Mouse (Mus musculus): ENCODE measurements around the gene Cntrl. TPM values are rescaled to one million over a fixed set of nuclear protein-coding genes. Genes with fewer than 3 reads are reported as not detected.

The Cntrl gene
- 10.5 and 10.8 TPM in 2 replicates for polyA plus RNA-seq (2015; fragmentation: Nextera tagmentation; extraction: Ambion mirVana)

DNA sequence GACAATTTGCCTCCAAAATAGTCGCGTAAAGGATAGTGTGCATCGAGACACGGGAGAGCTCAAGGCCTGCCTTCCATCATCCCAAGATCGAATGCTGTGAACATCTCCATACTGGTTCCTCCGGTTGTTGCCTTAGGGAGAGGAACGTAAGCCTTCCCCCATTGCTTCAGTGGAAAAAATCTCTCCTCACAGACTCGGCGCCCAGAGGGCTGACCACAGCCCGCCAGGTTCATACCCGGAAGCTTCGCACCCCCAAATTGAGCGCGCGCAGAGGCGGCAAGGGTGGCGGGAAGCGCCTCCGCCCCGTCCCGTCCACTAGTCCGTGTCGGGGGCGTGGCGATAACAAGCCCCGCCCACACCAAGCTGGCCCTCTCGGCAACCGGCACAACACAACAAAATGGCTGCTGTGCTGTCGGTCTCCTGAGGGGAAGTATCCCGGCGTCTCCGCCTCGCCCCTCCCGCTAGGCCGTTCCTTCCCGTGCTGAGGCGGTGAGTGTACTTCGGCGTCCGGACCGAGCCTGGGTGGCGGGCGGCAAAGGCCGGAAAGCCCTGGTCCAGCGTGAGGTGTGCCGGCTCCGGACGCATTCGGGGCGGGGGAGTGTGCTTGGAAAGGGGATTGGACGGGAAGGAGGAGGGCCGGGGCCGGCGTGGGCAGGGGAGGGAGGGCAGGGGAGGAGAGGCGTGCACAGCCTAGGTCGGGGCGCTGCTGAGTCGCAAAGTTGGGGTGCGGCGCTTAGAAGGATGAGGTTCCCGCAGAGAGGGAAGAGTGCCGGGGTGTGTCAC lies at the start of gene Cntrl:
Cntrl (plus strand) TSS at position 352 of the 783 bp plus-strand sequence.
- WGBS (ENCODE audit: insufficient replicate concordance), result 1% methylated on average over 62 of the region's 62 CpGs
- DNase-seq (peak; percentile 97), ATAC-seq (peak; percentile 90)
- Histone ChIP-seq H3K4me2 (ENCODE audit: low read depth, low read length) (peak within 1 kb of the TSS; percentile 93), H3K9ac (replicated peaks) (peak within 1 kb of the TSS; percentile 89), H3K4me3 (ENCODE audit: low read depth, low read length) (peak within 1 kb of the TSS; percentile 87), H3K9me3 (ENCODE audit: low read length) (no peaks in the 10 kb centered on the region), H3K4me1 (ENCODE audit: insufficient read depth) (peaks cover 24% of the 10 kb centered on the region), H3K36me3 (replicated peaks; ENCODE audit: insufficient read depth, low read length) (peaks cover 4% of the 10 kb centered on the region; the same call in 1 of the 2 replicates), H3K27ac (ENCODE audit: low read depth) (peak within 1 kb of the TSS; percentile 98), H3K27me3 (ENCODE audit: insufficient read depth, low read length) (no peaks in the 10 kb centered on the region)
- TF ChIP-seq EP300 (IDR thresholded peaks at IDR 0.05; ENCODE audit: low read depth) (no peak; the same call in 1 of the 2 replicates), CTCF (IDR thresholded peaks at IDR 0.05; ENCODE audit: low read depth) (peak; percentile 25; the same call in 1 of the 2 replicates)

DNA sequence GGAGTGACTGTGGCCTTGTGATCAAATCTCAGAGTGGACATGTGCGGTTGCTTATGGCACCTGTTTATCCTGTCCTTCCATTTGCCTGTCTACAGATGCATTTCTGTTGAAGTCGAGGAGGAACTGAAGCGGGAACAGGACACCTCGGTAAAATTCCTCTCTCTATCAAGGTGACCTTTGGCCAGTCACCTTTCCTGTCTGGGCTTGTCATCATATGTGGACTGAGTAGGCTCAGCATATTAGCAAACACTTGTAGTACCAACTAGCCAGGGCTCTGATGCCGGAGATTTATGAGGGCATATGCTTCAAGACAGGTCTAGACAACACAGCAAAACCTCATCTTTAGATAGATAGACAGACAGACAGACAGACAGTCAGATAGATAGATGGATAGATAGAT lies 49.0 kb upstream of the Cntrl start:
- Histone ChIP-seq H3K4me3 (ENCODE audit: low read depth, low read length) (peak overlapping the region; percentile 15; the same call in 1 of the 2 replicates), H3K36me3 (replicated peaks; ENCODE audit: insufficient read depth, low read length) (no peaks in the 10 kb centered on the region), H3K9me3 (ENCODE audit: low read length) (no peaks in the 10 kb centered on the region), H3K4me2 (ENCODE audit: low read depth, low read length) (peak overlapping the region; percentile 59), H3K9ac (replicated peaks) (peak overlapping the region; percentile 48), H3K27ac (ENCODE audit: low read depth) (peak overlapping the region; percentile 76), H3K4me1 (ENCODE audit: insufficient read depth) (peaks cover 5% of the 10 kb centered on the region; the same call in 1 of the 2 replicates), H3K27me3 (ENCODE audit: insufficient read depth, low read length) (no peaks in the 10 kb centered on the region)
- 58% methylated on average over 5 of the region's 5 CpGs for WGBS (ENCODE audit: insufficient replicate concordance)
- DNase-seq, result no peak
- peak; percentile 50 for ATAC-seq
- TF ChIP-seq CTCF (IDR thresholded peaks at IDR 0.05; ENCODE audit: low read depth) (no peak), EP300 (IDR thresholded peaks at IDR 0.05; ENCODE audit: low read depth) (no peak)

DNA sequence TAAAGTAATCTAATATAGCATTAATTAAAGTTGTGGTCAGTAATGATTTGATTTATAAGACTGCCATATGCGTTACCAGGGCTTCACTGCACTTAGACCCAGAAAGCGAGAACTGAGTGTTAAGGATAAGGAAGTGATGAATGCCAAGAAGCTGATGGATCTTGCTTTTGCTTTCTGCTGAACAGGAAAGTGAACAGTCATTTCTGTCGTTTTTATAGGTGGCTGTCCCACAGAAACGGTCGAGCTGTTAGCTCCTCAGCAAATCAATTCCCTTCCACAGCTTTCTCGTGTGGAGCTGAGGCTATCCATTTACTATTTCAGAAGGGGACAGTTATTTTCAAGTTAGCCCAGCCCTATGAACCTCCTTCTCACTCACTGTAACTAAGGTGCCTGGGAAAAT lies 48.4 kb upstream of the Cntrl start:
- no peak for ATAC-seq
- H3K27ac ChIP-seq (ENCODE audit: low read depth), result peak overlapping the region; percentile 76
- DNase-seq, result no peak
- 34% methylated on average over 6 of the region's 6 CpGs for WGBS (ENCODE audit: insufficient replicate concordance)
- no peaks in the 10 kb centered on the region for H3K9me3 ChIP-seq (ENCODE audit: low read length)
- no peaks in the 10 kb centered on the region for H3K36me3 ChIP-seq (replicated peaks; ENCODE audit: insufficient read depth, low read length)
- peak overlapping the region; percentile 3 for H3K9ac ChIP-seq (replicated peaks)
- no peaks in the 10 kb centered on the region for H3K27me3 ChIP-seq (ENCODE audit: insufficient read depth, low read length)
- peak overlapping the region; percentile 34 for H3K4me3 ChIP-seq (ENCODE audit: low read depth, low read length)
- no peak for TF ChIP-seq EP300 (IDR thresholded peaks at IDR 0.05; ENCODE audit: low read depth)
- TF ChIP-seq CTCF (IDR thresholded peaks at IDR 0.05; ENCODE audit: low read depth), result no peak
- H3K4me2 ChIP-seq (ENCODE audit: low read depth, low read length), result peak overlapping the region; percentile 58
- peaks cover 5% of the 10 kb centered on the region; the same call in 1 of the 2 replicates for H3K4me1 ChIP-seq (ENCODE audit: insufficient read depth)

DNA sequence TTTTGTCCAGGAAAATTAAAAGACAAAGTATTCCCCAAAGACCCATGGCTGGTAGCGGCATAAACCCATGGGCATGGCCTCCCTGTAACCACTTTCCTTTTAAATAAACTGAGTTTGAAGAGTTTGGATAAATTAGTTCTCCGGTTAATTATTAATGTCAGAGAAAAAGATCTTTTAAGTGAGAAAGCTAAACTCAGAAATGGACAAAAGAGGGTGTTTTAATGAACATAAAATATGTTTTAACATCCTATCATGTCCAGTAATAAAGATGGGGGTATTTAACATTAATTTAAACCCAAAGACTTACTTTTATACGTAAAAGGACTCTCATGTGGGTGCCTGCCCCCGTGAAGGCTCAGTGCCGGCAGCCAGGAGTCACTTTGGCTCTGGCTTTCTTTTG lies 48.0 kb upstream of the Cntrl start, which contains the start of gene Hc:
Hc (minus strand) TSS at position 101 of the 400 bp plus-strand sequence.
- TF ChIP-seq CTCF (IDR thresholded peaks at IDR 0.05; ENCODE audit: low read depth), result no peak
- TF ChIP-seq EP300 (IDR thresholded peaks at IDR 0.05; ENCODE audit: low read depth), result no peak
- Histone ChIP-seq H3K4me2 (ENCODE audit: low read depth, low read length) (peak within 1 kb of the TSS; percentile 59), H3K9me3 (ENCODE audit: low read length) (no peaks in the 10 kb centered on the region), H3K9ac (replicated peaks) (peak within 1 kb of the TSS; percentile 48), H3K27me3 (ENCODE audit: insufficient read depth, low read length) (no peaks in the 10 kb centered on the region), H3K4me3 (ENCODE audit: low read depth, low read length) (peak within 1 kb of the TSS; percentile 34), H3K36me3 (replicated peaks; ENCODE audit: insufficient read depth, low read length) (no peaks in the 10 kb centered on the region), H3K27ac (ENCODE audit: low read depth) (peak within 1 kb of the TSS; percentile 76), H3K4me1 (ENCODE audit: insufficient read depth) (peaks cover 5% of the 10 kb centered on the region; the same call in 1 of the 2 replicates)
- DNase-seq (no peak), ATAC-seq (no peak)
- WGBS (ENCODE audit: insufficient replicate concordance), result 61% methylated on average over 5 of the region's 5 CpGs

DNA sequence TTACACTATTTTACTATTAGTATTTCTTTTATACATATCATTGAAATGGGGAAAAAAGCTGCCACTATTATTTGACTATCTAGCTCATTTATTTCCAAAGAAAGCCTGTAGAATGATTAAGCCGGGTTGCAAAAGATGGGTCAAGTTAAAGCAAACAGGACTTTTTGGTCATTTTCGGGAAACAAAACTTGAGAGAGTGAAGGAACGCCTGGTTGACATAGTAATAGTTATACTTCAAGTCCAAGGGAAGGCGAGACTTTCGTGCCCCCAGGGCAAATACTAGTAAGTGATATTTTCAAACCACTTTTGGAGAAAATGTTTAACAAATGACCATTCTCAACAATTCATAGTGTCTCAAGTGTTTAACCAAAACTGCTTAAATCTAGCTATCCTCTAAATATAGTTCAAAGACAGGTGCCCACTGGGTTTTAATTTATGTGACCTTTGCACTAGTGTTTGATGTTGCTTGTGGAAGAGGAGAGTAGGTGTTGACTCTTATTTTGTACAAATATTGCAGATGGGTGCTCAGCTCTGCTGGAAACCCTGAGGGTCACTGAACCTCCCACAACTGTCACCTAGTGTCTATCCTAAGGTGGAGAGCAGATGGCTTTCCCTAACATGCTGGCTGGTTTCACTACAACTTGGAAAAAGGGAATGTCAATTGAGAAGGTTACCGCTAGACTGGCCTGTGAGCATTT lies 45.8 kb upstream of the Cntrl start:
- no peaks in the 10 kb centered on the region for H3K27me3 ChIP-seq (ENCODE audit: insufficient read depth, low read length)
- H3K4me1 ChIP-seq (ENCODE audit: insufficient read depth), result peaks cover 5% of the 10 kb centered on the region; the same call in 1 of the 2 replicates
- WGBS (ENCODE audit: insufficient replicate concordance), result 69% methylated on average over 6 of the region's 6 CpGs
- H3K4me3 ChIP-seq (ENCODE audit: low read depth, low read length), result no peak overlapping the region
- TF ChIP-seq CTCF (IDR thresholded peaks at IDR 0.05; ENCODE audit: low read depth), result no peak
- no peak for TF ChIP-seq EP300 (IDR thresholded peaks at IDR 0.05; ENCODE audit: low read depth)
- no peaks in the 10 kb centered on the region for H3K9me3 ChIP-seq (ENCODE audit: low read length)
- H3K9ac ChIP-seq (replicated peaks), result no peak overlapping the region
- DNase-seq (no peak), ATAC-seq (peak; percentile 89)
- peak overlapping the region; percentile 87 for H3K27ac ChIP-seq (ENCODE audit: low read depth)
- H3K4me2 ChIP-seq (ENCODE audit: low read depth, low read length), result peak overlapping the region; percentile 38
- H3K36me3 ChIP-seq (replicated peaks; ENCODE audit: insufficient read depth, low read length), result no peaks in the 10 kb centered on the region
